Mouse (Mus musculus) embryonic facial prominence, embryonic 10.5 days (tissue): ENCODE data around the gene Yes1. TPM values are rescaled to one million over a fixed set of nuclear protein-coding genes. Genes with fewer than 3 reads are reported as not detected.
A peak's percentile ranks its signal among the peaks of the same experiment; 100 is the strongest.
"Not testable (repeated sequence)": the region's sequence is repeated elsewhere in the genome, so short reads cannot be mapped to it uniquely, and the experiment has no call there.

Source experiments
- DNase-seq: peaks from one replicate; pipeline ENCODE4 v3.0.0-alpha.2; 2017; ENCODE audit warnings: low spot score
- H3K27ac ChIP-seq: fragments of 300-500 bp; sonication (generic); replicated peaks from 2 replicates; pipeline ENCODE4 v1.5.1; 2016; ENCODE audit warnings: mild to moderate bottlenecking
- H3K27me3 ChIP-seq: fragments of 300-500 bp; sonication (generic); replicated peaks from 2 replicates; pipeline ENCODE4 v1.6.1; 2016; ENCODE audit warnings: low read depth, mild to moderate bottlenecking; ENCODE audit not compliant: poor library complexity, severe bottlenecking
- H3K36me3 ChIP-seq: fragments of 300-500 bp; sonication (generic); replicated peaks from 2 replicates; pipeline ENCODE4 v1.6.1; 2016; ENCODE audit warnings: mild to moderate bottlenecking, moderate library complexity
- H3K4me1 ChIP-seq: fragments of 300-500 bp; sonication (generic); 2 replicates; pipeline ENCODE4 v1.6.1; 2016
- H3K4me3 ChIP-seq: fragments of 300-500 bp; sonication (generic); 2 replicates; pipeline ENCODE4 v1.5.1; 2016; ENCODE audit warnings: mild to moderate bottlenecking, moderate library complexity
- H3K9me3 ChIP-seq: fragments of 300-500 bp; sonication (generic); 2 replicates; pipeline ENCODE4 v1.6.1; 2016; ENCODE audit warnings: mild to moderate bottlenecking
- WGBS: fragments of 180-500 bp; shearing (Covaris S2); methylation state at CpG from one replicate; pipeline ENCODE4 v1.1.7; 2016; 5-methylcytosine and 5-hydroxymethylcytosine counted together
- polyA plus RNA-seq: library from polyadenylated mRNA; unstranded; fragments of >200 nt; fragmentation: Nextera tagmentation; extraction: Ambion mirVana; gene quantifications from 2 replicates; pipeline ENCODE4 v1.2.1, GENCODE M21; 2016

Gene Yes1
- polyA plus RNA-seq, 1 experiment from 2014 or later: 29.3 TPM

GRCm38 (mm10) chr5:32713042-32713702, 102.2 kb downstream of the Yes1 start:
- H3K9me3 ChIP-seq: no peaks in the 10 kb centered on the region
- 32% methylated on average over 2 of the region's 2 CpGs for WGBS
- H3K4me3 ChIP-seq: peak overlapping the region; percentile 68
- peak overlapping the region; percentile 81 for H3K27ac ChIP-seq
- H3K27me3 ChIP-seq: no peaks in the 10 kb centered on the region
- H3K4me1 ChIP-seq: peaks cover 5% of the 10 kb centered on the region
- peak; percentile 61 for DNase-seq
- no peaks in the 10 kb centered on the region for H3K36me3 ChIP-seq

DNA sequence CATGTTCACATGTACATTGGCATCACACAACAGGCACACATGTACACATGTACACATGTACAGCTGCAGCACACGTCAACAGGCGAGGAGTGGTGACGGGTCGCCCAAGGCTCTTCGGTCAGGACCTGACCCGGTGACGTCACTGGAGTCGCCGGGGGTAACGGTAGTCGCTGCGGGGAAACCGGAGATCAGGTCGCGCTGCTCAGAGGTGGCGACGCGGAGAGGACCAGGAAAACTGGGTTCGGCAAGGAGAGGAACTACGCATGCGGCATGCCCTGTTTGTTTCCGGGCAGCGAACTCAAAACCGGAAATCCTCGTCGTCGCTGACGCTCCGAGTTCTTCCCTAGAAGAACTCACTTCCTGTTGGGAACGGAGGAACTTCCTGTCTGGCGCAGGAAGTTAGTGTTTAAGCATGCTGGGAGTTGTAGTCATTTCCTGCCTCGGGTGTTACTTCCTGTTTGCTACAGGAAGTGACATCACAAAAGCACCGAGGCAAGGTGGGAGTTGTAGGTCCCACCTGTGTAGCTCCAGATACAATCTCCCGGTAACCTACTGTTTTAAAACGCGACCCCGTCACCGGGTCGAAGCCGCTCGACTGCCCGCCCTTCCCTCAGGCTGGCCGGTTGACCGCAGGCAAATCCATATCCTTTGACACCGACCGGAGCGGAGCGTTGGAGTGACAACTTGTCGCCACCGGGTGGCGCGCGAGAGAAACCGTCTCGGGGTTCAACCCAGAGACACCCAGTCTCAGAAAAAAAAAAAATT, 102.9 kb downstream of the Yes1 start:
- no peaks in the 10 kb centered on the region for H3K36me3 ChIP-seq
- H3K27ac ChIP-seq: peak overlapping the region; percentile 81
- DNase-seq: peak; percentile 93
- peaks cover 6% of the 10 kb centered on the region for H3K4me1 ChIP-seq
- no peaks in the 10 kb centered on the region for H3K27me3 ChIP-seq
- no peaks in the 10 kb centered on the region for H3K9me3 ChIP-seq
- H3K4me3 ChIP-seq: peak overlapping the region; percentile 68
- WGBS: under 1% methylated on average over 55 of the region's 55 CpGs

- 64% methylated on average over 1 of the region's 1 CpGs for WGBS
- DNase-seq: peak; percentile 2
- Histone ChIP-seq H3K4me1 (peaks cover 12% of the 10 kb centered on the region), H3K27ac (no peak overlapping the region), H3K4me3 (no peak overlapping the region), H3K36me3 (no peaks in the 10 kb centered on the region), H3K9me3 (no peaks in the 10 kb centered on the region), H3K27me3 (no peaks in the 10 kb centered on the region)
Observed at GRCm38 (mm10) chr5:32717726-32718125, 106.8 kb downstream of the Yes1 start.

- 46% methylated on average over 6 of the region's 6 CpGs for WGBS
- DNase-seq: peak; percentile 11
- no peaks in the 10 kb centered on the region for H3K36me3 ChIP-seq
- no peak overlapping the region for H3K4me3 ChIP-seq
- no peak overlapping the region for H3K27ac ChIP-seq
- no peaks in the 10 kb centered on the region for H3K27me3 ChIP-seq
- H3K4me1 ChIP-seq: peaks cover 7% of the 10 kb centered on the region; the same call in 1 of the 2 replicates
- H3K9me3 ChIP-seq: no peaks in the 10 kb centered on the region
Observed at GRCm38 (mm10) chr5:32718916-32719315, 107.9 kb downstream of the Yes1 start.

GRCm38 (mm10) chr5:32720416-32720815, 109.4 kb downstream of the Yes1 start:
- Histone ChIP-seq H3K27me3 (no peaks in the 10 kb centered on the region), H3K4me3 (no peak overlapping the region), H3K36me3 (no peaks in the 10 kb centered on the region), H3K4me1 (peaks cover 7% of the 10 kb centered on the region; the same call in 1 of the 2 replicates), H3K9me3 (peaks cover 2% of the 10 kb centered on the region; the same call in 1 of the 2 replicates), H3K27ac (no peak overlapping the region)
- peak; percentile 7 for DNase-seq
- WGBS: 80% methylated on average over 9 of the region's 9 CpGs

- peaks cover 7% of the 10 kb centered on the region; the same call in 1 of the 2 replicates for H3K4me1 ChIP-seq
- WGBS: 85% methylated on average over 3 of the region's 3 CpGs
- H3K27ac ChIP-seq: no peak overlapping the region
Observed at GRCm38 (mm10) chr5:32721316-32721715, 110.3 kb downstream of the Yes1 start.

DNA sequence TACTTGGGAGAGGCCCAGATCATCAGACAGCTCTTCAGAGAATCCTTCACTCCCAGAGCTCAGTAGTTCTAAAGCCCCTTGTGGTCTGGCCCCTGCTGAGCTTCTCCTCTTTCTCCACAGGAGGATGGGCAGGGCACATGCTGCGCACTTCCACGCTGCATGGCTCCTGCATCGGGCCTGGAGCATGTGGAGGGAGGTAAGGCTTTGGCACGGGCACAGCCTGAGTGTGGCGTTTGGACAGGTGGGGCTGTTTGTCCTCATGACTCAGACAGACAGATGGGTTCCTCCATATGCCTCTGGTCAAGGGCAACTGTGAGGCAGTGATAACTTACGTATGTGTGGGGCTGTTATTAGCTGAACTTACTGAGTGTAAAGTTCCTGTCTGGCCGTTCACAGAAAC, 111.3 kb downstream of the Yes1 start:
- Histone ChIP-seq H3K27me3 (no peaks in the 10 kb centered on the region), H3K27ac (no peak overlapping the region), H3K4me3 (no peak overlapping the region), H3K36me3 (no peaks in the 10 kb centered on the region), H3K4me1 (peaks cover 7% of the 10 kb centered on the region; the same call in 1 of the 2 replicates), H3K9me3 (peaks cover 2% of the 10 kb centered on the region; the same call in 1 of the 2 replicates)
- WGBS: 78% methylated on average over 7 of the region's 7 CpGs
- peak; percentile 3 for DNase-seq

More at GRCm38 (mm10) chr5:32721316-32721715, 110.3 kb downstream of the Yes1 start:
- Histone ChIP-seq H3K4me3 (no peak overlapping the region), H3K27me3 (no peaks in the 10 kb centered on the region), H3K36me3 (no peaks in the 10 kb centered on the region), H3K9me3 (peaks cover 2% of the 10 kb centered on the region; the same call in 1 of the 2 replicates)
- peak; percentile 5 for DNase-seq

DNA sequence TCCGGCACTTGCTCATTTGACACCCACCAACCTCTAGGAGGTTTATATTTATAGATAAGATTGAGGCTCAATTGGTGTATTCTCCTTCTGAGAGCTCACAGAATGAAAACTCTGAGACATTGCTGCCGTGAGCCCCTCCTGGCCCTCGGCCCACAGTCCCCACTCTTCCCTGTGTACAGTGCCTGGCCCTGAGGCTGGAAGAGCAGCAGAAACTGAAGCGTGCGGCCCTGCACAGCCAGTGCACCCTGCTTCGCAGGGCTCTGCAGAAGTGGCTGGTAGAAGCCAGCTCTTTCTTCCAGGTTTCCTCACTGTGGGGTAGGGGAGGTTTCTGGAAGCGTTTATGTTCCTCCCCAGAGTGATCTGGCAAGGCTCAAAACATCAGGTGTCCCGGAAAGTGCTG, 111.7 kb downstream of the Yes1 start:
- H3K36me3 ChIP-seq: not testable (repeated sequence)
- WGBS: 87% methylated on average over 8 of the region's 8 CpGs
- peak; percentile 5 for DNase-seq

GRCm38 (mm10) chr5:32723981-32724380, 113.0 kb downstream of the Yes1 start:
- 85% methylated on average over 7 of the region's 7 CpGs for WGBS
- Histone ChIP-seq H3K36me3 (no peaks in the 10 kb centered on the region), H3K27ac (no peak overlapping the region), H3K4me1 (peaks cover 9% of the 10 kb centered on the region; the same call in 1 of the 2 replicates), H3K9me3 (peaks cover 2% of the 10 kb centered on the region; the same call in 1 of the 2 replicates), H3K27me3 (no peaks in the 10 kb centered on the region), H3K4me3 (no peak overlapping the region)
- DNase-seq: peak; percentile 0

More for the DNA sequence above, 111.7 kb downstream of the Yes1 start:
- H3K27ac ChIP-seq, H3K27me3 ChIP-seq, H3K4me3 ChIP-seq, H3K4me1 ChIP-seq, H3K9me3 ChIP-seq: not testable (repeated sequence)

- WGBS: 75% methylated on average over 3 of the region's 3 CpGs
- not testable (repeated sequence) for H3K27me3 ChIP-seq, H3K36me3 ChIP-seq, H3K27ac ChIP-seq, H3K9me3 ChIP-seq, H3K4me1 ChIP-seq, DNase-seq, H3K4me3 ChIP-seq
Observed at GRCm38 (mm10) chr5:32725397-32725796, 114.4 kb downstream of the Yes1 start.

DNA sequence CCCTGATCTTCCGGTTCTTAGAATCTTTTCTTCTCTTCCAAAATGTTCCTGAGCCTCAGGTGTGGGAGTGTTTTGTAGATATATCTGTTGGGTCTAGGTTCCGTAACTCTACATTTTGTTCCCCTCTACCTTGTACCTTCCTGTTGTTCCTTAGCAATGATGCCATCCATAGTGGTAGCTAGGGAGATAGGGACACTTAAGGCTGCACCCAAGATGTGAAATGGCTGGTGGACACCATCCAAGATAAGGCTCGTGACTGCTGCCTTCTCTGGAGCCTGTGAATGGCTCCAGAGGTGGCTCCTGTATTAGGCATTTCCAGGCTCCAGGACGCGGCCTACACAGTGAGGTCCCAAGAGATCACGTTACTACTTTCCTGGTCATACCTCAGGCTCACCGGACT, 117.3 kb downstream of the Yes1 start:
- peaks cover 2% of the 10 kb centered on the region for H3K36me3 ChIP-seq
- WGBS: 83% methylated on average over 7 of the region's 7 CpGs
- DNase-seq: no peak
- H3K4me1 ChIP-seq: 0 out of 2 replicates have a peak, but pooled peaks cover 4% of the 10 kb centered on the region
- H3K9me3 ChIP-seq: peaks cover 2% of the 10 kb centered on the region; the same call in 1 of the 2 replicates
- H3K27me3 ChIP-seq: no peaks in the 10 kb centered on the region
- H3K27ac ChIP-seq: no peak overlapping the region
- H3K4me3 ChIP-seq: no peak overlapping the region

GRCm38 (mm10) chr5:32728851-32729250, 117.9 kb downstream of the Yes1 start:
- Histone ChIP-seq H3K27me3 (no peaks in the 10 kb centered on the region), H3K36me3 (peaks cover 7% of the 10 kb centered on the region), H3K4me3 (no peak overlapping the region), H3K27ac (no peak overlapping the region), H3K9me3 (peaks cover 4% of the 10 kb centered on the region), H3K4me1 (0 out of 2 replicates have a peak, but pooled peaks cover 4% of the 10 kb centered on the region)
- 71% methylated on average over 8 of the region's 8 CpGs for WGBS
- DNase-seq: no peak
